Mouse (Mus musculus): ENCODE measurements around the gene Zbbx. TPM values are rescaled to one million over a fixed set of nuclear protein-coding genes. Genes with fewer than 3 reads are reported as not detected.
A peak's percentile ranks its signal among the peaks of the same experiment; 100 is the strongest.

Gene Zbbx
- total RNA-seq (2021) = not detected

DNA sequence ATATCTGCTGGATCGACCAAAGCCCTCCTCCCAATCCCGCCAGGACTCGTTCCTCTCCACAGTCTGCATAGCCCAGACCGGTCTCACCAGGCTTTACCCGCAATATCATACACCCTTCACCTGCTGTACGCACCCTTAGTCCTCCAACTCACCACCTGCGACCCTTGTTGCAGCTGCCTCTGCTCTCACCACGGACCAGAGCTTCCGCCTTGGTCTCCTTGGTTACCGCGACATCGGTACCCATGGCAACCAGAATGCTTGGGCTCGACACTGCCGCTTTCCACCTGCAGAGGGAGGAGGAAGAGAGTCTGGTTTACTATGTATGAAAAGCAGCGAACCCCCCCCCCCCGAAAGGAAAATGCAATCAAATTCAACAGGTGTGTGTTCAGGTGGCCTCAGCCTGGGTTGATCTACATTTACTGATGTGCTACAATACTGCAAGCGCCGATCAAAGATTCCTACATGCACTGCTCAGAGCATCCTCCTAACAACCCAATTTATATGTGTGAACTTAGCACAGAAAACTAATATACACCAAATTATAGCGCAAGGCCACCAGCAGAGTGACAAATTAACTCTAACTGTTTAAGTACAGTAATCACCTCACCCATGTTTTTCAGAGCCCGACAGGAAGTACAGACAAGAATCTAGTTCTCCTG, at the start of gene Zbbx:
Gene Zbbx, minus strand, starts transcription at position 197 of the 659 bp plus-strand sequence.
- DNase-seq = peak; percentile 14 to 26
- intact Hi-C loops (cut with DNase I) = no loop called here

DNA sequence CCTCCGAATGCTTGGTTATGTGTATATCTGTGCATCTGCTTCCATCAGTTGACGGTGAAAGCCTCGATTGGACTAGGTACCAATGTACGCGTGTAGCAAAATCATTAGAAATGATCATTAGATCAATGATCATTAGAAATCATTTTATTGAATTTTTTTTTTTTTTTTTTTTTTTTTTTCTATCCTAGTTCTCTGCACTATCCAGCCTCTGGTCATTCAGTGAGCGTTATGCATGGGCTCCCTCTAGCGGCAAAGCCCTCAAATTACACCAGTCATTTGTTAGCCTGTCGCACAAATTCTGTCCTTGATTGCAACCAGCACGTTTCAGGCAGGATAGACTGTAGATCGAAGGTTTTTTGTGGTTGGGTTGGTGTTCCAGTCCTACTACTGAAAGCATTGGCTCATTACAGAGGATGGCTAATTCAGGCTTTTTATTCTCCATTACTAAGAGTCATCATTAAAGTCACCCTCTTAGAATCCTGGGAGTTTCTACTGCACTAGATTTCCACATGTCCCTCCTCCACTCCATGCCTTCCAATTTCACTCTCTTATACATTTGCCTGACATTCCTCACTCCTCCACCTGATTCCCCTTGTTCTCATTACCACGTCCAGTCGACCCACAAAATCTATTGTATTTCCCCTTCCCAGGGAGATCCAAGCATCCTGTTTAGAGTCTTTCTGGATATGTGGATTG, 38.1 kb upstream of the Zbbx start:
- intact Hi-C loops (cut with DNase I) = no loop called here
- DNase-seq = peak; percentile 36 to 64

DNA sequence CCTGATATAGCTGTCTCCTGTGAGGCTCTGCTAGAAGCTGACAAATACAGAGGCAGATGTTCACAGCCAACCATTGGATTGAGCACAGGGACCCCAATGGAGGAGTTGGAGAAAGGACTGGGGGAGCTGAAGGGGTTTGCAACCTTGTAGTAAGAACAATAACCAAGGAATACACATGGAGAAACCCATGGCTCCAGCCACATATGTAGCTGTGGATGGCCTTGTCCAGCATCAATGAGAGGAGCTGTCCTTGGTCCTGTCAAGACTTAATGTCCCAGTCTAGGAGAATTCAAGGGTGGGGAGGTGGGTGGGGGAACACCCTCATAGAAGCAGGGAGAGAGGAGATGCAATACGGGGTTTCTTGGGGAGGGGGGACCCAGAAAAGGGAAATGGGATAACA, 17.8 kb upstream of the Zbbx start:
- DNase-seq = no peak
- intact Hi-C loops (cut with DNase I) = no loop called here

DNA sequence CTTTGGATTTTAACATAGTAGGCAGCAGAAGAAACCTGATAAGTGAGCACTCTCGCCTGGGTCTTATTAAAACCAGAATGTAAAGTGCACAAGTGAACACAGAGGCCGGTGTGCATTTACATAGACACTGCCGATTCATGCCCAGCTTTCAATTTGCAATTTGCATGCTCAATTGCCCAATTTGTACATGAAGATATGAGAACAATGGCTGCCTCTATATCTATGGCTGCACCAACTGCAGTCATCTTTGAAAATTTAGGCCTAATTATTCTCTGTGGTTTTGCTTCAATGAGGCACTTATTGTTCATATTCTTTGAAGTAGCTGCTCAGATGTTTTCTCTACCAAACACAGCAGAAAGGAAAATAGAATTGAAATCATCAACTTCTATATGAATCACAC, 23.0 kb downstream of the Zbbx start:
- intact Hi-C loops (cut with DNase I) = no loop called here
- no peak for DNase-seq

DNA sequence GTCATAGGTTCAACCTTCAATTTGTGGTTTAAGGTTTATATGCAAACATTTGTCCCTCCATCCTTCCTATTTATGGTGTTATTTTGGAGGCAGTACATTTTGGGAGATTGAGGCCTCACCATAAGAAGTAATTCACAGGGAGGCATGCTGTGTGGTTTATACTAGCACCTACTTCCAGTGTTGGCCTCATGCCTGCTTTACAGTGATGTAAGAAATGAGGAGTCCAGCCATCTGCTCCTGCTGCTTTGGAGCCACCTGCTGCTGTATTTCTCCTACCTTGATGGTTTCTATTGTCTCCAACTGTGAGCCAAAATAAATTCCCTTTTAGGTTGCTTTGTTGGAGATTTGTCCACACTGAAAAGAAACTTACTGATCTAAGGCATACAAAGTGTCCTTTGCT, 60.0 kb downstream of the Zbbx start:
- intact Hi-C loops (cut with DNase I) = no loop called here
- no peak for DNase-seq

DNA sequence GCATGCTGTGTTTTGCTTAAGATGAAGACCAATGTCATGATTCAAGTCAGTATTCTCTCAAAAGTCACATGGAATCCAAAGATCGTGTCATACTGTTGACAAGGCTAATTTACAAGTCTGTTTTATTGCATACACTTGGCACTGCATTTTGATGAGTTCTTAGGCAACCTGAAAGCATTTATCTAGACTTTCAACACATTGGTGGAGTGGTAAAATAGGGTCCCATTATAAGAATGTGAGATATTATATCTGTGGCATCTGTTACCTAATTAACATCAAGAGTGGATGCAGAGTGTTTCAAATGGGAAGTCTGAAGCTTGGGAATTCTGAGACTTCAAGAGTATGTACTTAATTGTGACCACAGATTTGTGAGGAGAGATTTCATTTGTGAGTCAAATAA, 79.1 kb downstream of the Zbbx start:
- intact Hi-C loops (cut with DNase I) = no loop called here
- DNase-seq = no peak

DNA sequence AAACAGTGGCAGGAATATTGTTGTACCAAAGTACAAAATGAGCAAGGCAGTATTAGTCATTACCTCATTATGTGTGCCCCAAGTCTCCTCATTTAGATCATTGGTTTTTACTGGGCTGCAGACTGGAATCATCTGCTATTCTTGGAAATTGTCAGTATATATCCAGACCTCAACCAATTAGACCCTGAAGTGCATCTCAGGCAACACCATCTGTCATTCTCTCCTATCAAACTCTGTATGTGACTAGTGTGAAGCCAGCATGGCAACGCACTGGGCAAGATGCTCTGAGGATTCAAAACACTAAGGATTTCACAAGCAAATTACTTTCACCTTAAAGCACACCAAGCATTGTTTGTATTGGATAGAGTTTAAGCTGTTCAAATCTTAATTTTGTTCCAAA, 85.9 kb downstream of the Zbbx start:
- intact Hi-C loops (cut with DNase I) = no loop called here

DNA sequence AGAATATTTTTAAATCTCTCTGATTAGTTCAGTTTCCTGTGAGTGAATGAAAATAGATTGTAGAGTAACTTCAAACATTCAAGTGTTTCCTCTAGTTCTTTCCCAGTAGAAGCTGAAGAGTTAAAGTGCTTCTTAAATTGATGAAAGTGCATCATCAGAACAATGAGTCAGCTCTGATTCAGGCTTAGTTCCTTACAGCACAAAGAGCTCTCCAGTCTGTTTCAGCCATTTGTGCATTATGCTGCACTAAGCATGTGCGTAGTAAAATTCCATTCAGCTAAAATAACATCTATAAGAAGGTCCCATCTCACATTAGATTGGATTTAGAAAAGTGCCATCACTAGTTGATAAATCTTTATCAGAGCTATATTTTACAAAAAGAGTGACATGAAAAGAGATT, 155.1 kb downstream of the Zbbx start:
- intact Hi-C loops (cut with DNase I) = no loop called here

More for the DNA sequence above, 85.9 kb downstream of the Zbbx start:
- no peak for DNase-seq

More for the DNA sequence above, 155.1 kb downstream of the Zbbx start:
- no peak for DNase-seq

Other genes with a start within 250 kb of the Zbbx start
- gene Serpini2, start 105.0 kb upstream of the Zbbx start, total RNA-seq (2021) = not detected

Measured in heart, postnatal 10 days (tissue).